Mouse (Mus musculus) left cerebral cortex, postnatal 4 days (tissue): ENCODE data around the gene Ccnk. TPM values are rescaled to one million over a fixed set of nuclear protein-coding genes. Genes with fewer than 3 reads are reported as not detected.

Experiments used
- DNase-seq: peaks from one replicate; pipeline ENCODE4 v3.0.0-alpha.2; 2022
- intact Hi-C: fragments of 180-260 bp; cut with DNase I; formaldehyde crosslinking; loops from one replicate; pipeline ENCODE4 v1.15.1; 2025
- total RNA-seq, 2 experiments: library from RNA; stranded (reverse); gene quantifications; 2 replicates each; pipeline ENCODE4 v1.2.3; 2021

The Ccnk gene
- total RNA-seq, 2 experiments from 2014 or later = 39.0 to 40.2 TPM

GRCm38 (mm10) chr12:108219825-108220616 is 40.6 kb downstream of the Ccnk start:
- no peak for DNase-seq
- intact Hi-C loops = no loop called here

DNA sequence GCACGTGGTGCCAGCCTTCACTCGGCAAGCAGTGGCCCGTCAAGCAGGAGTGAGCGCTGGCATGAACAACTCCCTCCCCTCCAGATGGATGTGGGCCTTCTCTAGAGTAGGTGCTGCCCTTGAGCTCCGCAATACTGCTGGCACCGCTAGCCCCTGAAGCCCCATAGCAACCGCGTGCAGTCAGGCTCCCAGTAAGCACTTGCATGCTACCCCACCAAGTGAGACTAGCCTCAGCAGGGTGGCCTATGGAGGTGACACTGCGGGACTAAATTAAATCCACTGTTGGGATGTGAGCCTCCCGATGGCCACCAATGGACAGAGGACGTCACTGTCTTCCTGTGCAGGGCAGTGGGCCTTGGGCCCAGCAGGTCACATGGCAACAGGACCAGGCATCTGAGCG is 41.2 kb downstream of the Ccnk start:
- intact Hi-C loops = no loop called here
- peak; percentile 71 for DNase-seq

DNA sequence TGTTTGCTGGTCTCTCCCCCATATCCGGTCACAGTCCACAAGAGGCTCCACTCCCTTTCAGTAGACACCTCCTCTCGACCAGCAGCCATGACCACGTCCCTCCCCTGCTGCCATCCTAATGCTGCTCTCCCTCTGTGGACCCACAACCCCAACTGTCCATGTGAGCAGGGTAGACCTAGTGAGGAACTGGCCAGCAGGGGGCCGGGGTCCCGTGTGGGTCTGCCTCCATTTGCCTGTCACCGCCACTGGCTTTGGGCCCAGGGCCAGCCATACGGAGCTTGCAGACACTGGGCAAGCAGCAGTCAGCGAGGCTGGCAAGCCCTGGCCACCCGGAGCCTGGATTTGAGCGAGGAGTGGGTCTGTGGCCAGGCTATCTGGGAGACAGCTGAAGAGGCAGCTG is 41.8 kb downstream of the Ccnk start:
- DNase-seq = peak; percentile 92
- intact Hi-C loops = no loop called here

GRCm38 (mm10) chr12:108221712-108222111 is 42.3 kb downstream of the Ccnk start:
- no peak for DNase-seq
- intact Hi-C loops = no loop called here

GRCm38 (mm10) chr12:108223357-108223756 is 44.0 kb downstream of the Ccnk start:
- intact Hi-C loops = no loop called here
- DNase-seq = no peak

GRCm38 (mm10) chr12:108225781-108226180 is 46.4 kb downstream of the Ccnk start:
- DNase-seq = peak; percentile 67

GRCm38 (mm10) chr12:108226216-108226615 is 46.8 kb downstream of the Ccnk start:
- intact Hi-C loops = no loop called here
- no peak for DNase-seq

More at GRCm38 (mm10) chr12:108225781-108226180, 46.4 kb downstream of the Ccnk start:
- intact Hi-C loops = no loop called here

DNA sequence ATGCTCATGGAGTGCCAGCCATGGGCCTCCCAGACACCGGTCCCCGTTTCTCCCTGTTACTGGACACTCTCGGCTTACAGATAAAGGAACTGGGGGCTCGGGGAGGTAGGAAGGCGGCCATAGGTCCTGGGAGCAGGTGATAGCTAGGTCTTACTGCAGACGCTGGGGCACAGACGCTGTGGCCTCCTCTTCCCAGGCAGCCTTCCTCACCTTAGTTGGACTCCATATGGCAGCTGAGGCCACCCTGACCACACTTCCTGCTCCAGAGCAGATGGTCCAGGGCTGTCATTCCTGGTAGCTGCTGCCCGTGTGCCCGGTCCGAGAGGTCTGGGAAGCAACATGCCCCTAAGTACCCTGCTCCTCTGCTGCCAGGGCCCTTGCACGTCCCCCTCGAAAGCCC is 47.6 kb downstream of the Ccnk start:
- intact Hi-C loops = no loop called here
- no peak for DNase-seq

DNA sequence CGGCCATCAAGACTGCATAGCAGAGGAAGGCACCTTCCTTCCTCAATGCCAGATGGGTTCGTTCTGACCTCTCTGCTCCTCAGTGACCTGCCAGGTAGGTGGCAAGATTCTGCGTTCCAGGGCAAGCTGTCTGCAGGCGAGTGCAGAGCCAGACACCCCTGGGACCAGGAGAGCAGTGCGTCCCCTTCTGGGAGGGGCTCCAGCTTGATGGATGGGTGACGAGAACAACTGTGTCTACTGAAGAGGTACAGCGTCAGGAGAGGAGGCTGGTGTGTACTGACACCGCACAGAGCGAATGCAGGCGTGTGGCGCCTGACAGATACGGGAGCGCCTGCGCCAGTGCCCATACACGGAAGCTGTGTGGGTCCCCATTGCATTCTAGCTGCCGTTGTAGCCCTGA is 48.1 kb downstream of the Ccnk start:
- DNase-seq = no peak
- intact Hi-C loops = no loop called here

GRCm38 (mm10) chr12:108230077-108230476 is 50.7 kb downstream of the Ccnk start:
- intact Hi-C loops = no loop called here
- no peak for DNase-seq

DNA sequence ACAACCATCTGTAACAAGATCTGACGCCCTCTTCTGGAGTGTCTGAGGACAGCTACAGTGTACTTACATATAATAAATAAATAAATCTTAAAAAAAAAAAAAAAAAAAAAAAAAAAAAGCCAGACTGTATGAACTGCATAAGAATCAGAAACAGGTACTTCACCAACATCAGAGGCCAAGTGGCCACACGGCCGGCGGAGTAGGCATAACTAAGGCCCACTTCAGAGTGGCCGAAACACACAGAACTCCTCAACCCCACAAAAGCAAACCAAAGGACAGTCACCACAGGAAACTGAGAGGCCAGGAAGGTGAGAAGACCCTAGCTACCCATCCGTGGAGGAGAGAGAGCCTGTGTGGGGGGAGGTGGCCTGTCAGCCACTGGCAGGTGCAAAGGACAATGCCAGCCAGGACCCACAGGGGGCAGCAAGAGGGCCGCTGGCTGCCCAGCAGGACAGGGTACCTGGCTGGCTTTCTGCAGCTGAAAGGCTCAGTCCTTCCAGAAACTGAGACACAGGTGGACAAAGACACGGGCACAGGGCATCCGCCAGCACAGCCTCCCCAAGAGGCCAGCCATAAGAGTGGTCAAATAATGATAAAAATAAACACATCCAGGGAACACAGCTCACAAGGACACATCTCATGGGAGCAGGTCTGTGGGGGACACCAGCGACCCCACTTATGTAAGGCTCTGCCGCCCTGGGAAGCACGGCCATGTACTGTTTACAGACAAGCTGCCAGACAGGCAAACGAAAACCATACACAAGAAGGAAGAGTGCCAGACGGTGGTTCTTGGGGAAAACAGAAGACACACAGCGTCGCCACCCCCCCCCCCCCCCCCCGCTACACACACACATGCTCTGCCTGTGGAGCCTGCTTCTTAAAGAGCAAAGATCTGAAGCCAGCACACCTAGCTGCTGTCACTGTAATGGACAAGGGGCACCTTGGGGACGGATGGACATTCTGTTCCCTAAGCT is 51.7 kb downstream of the Ccnk start:
- intact Hi-C loops = no loop called here
- peak; percentile 65 for DNase-seq

GRCm38 (mm10) chr12:108231901-108232300 is 52.5 kb downstream of the Ccnk start:
- DNase-seq = peak; percentile 66
- intact Hi-C loops = no loop called here

- DNase-seq = no peak
- intact Hi-C loops = no loop called here
Measured at GRCm38 (mm10) chr12:108233736-108234135, 54.4 kb downstream of the Ccnk start.

DNA sequence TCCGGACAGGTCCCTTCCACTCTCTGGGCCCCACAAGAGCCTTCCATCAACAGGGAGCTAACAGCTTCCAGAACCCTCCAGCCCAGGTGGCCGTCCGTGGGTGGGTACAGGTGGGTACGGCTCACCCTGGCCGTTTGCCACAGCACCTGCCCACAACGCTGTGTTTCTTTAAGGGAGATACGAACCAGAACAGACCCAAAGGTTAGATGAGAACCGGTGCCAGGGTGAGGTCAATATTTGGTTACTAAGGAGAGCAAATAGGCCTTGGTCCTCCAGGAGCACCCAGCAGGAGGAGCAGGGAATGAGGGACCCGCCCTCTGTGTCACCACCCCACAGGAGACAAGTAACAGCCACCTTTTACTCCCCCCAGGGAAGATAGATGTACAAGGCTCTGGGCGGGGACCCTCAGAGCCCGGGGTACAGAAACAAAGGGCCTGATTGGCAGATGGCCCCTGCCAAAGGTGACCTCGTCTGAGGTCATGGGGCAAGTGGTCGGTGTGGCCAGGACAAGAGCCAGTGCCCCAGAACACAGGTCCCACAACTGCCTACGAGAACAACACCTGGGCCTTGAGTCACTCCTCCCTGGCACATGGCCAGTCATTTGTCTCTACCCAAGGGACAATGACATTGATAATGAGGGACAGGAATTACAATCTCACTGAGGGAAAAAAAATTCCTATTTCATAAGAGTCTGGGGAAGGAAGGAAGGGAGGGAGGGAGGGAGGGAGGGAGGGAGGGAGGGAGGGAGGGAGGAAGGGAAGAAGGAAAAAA is 55.6 kb downstream of the Ccnk start:
- no peak for DNase-seq
- intact Hi-C loops = no loop called here

- no peak for DNase-seq
- intact Hi-C loops = no loop called here
Measured at GRCm38 (mm10) chr12:108235976-108236555, 56.7 kb downstream of the Ccnk start.

GRCm38 (mm10) chr12:108237300-108238006 is 58.1 kb downstream of the Ccnk start:
- intact Hi-C loops = no loop called here
- no peak for DNase-seq

- intact Hi-C loops = no loop called here
- DNase-seq = no peak
Measured at GRCm38 (mm10) chr12:108238395-108239035, 59.1 kb downstream of the Ccnk start.

GRCm38 (mm10) chr12:108239441-108239840 is 60.1 kb downstream of the Ccnk start:
- intact Hi-C loops = no loop called here
- DNase-seq = peak; percentile 75

- no peak for DNase-seq
- intact Hi-C loops = no loop called here
Measured at GRCm38 (mm10) chr12:108240401-108240890, 61.1 kb downstream of the Ccnk start.
